Mouse (Mus musculus) forebrain, embryonic 15.5 days (tissue): Measurements from ENCODE around the gene Gpr68. TPM values are rescaled to one million over a fixed set of nuclear protein-coding genes. Genes with fewer than 3 reads are reported as not detected.

ENCODE experiments used
- ATAC-seq: fragments of 200-750 bp; cut with Nextera tagmentation; replicated peaks from 2 replicates; pipeline ENCODE4 v1.8.0; 2017; ENCODE audit warnings: mild to moderate bottlenecking, moderate TSS enrichment, moderate library complexity
- H3K27ac ChIP-seq: fragments of 300-500 bp; sonication (generic); replicated peaks from 2 replicates; pipeline ENCODE4 v1.5.1; 2015; ENCODE audit warnings: mild to moderate bottlenecking, inconsistent platforms
- H3K27me3 ChIP-seq: fragments of 300-500 bp; sonication (generic); 2 replicates; pipeline ENCODE4 v1.6.1; 2015; ENCODE audit warnings: inconsistent platforms
- H3K36me3 ChIP-seq: fragments of 300-500 bp; sonication (generic); 2 replicates; pipeline ENCODE4 v1.6.1; 2015; ENCODE audit warnings: mild to moderate bottlenecking, inconsistent platforms
- H3K4me1 ChIP-seq: fragments of 300-500 bp; sonication (generic); 2 replicates; pipeline ENCODE4 v1.6.1; 2015; ENCODE audit warnings: inconsistent platforms
- H3K4me2 ChIP-seq: fragments of 300-500 bp; sonication (generic); replicated peaks from 2 replicates; pipeline ENCODE4 v1.6.1; 2015; ENCODE audit warnings: mild to moderate bottlenecking, inconsistent platforms
- H3K4me3 ChIP-seq: fragments of 300-500 bp; sonication (generic); 2 replicates; pipeline ENCODE4 v1.5.1; 2015; ENCODE audit warnings: mild to moderate bottlenecking, inconsistent platforms
- H3K9ac ChIP-seq: fragments of 300-500 bp; sonication (generic); replicated peaks from 2 replicates; pipeline ENCODE4 v1.6.1; 2015; ENCODE audit warnings: mild to moderate bottlenecking, inconsistent platforms
- H3K9me3 ChIP-seq: fragments of 300-500 bp; sonication (generic); 2 replicates; pipeline ENCODE4 v1.6.1; 2016; ENCODE audit warnings: inconsistent platforms
- WGBS: fragments of 180-500 bp; shearing (Covaris S2); methylation state at CpG from one replicate; pipeline ENCODE4 v1.1.7; 2015; ENCODE audit warnings: mixed read lengths; 5-methylcytosine and 5-hydroxymethylcytosine counted together
- polyA plus RNA-seq: library from polyadenylated mRNA; unstranded; fragments of >200 nt; fragmentation: Nextera tagmentation; extraction: Ambion mirVana; gene quantifications from 2 replicates; pipeline ENCODE4 v1.2.1, GENCODE M21; 2015

The Gpr68 gene
- polyA plus RNA-seq, 1 experiment from 2014 or later = 1.1 TPM

DNA sequence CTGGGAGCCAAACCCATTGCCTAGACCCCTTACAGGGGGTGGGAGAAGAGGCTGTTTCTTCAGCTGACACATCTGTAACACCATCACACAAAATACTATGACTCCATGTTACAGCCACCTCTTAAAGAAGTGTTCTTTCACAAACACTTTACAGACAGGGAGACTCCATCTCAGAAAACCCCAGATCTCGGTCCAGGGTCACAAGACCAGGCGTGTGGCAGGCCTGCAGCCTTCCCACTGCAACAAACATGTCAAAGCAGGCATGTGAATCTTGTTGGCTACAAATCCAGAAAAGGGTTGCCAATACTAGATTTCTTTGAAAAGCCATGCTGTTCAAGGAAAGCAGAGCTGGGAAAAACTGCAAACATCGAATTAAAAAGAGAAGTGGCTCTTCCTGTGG, 33.4 kb upstream of the Gpr68 start:
- WGBS = 85% methylated on average over 3 of the region's 3 CpGs
- no peaks in the 10 kb centered on the region for H3K4me1 ChIP-seq
- no peak overlapping the region for H3K4me2 ChIP-seq
- H3K36me3 ChIP-seq = peaks cover 70% of the 10 kb centered on the region
- H3K4me3 ChIP-seq = no peak overlapping the region
- H3K9me3 ChIP-seq = no peaks in the 10 kb centered on the region
- ATAC-seq = no peak
- H3K27ac ChIP-seq = no peak overlapping the region
- H3K27me3 ChIP-seq = no peaks in the 10 kb centered on the region
- H3K9ac ChIP-seq = no peak overlapping the region

DNA sequence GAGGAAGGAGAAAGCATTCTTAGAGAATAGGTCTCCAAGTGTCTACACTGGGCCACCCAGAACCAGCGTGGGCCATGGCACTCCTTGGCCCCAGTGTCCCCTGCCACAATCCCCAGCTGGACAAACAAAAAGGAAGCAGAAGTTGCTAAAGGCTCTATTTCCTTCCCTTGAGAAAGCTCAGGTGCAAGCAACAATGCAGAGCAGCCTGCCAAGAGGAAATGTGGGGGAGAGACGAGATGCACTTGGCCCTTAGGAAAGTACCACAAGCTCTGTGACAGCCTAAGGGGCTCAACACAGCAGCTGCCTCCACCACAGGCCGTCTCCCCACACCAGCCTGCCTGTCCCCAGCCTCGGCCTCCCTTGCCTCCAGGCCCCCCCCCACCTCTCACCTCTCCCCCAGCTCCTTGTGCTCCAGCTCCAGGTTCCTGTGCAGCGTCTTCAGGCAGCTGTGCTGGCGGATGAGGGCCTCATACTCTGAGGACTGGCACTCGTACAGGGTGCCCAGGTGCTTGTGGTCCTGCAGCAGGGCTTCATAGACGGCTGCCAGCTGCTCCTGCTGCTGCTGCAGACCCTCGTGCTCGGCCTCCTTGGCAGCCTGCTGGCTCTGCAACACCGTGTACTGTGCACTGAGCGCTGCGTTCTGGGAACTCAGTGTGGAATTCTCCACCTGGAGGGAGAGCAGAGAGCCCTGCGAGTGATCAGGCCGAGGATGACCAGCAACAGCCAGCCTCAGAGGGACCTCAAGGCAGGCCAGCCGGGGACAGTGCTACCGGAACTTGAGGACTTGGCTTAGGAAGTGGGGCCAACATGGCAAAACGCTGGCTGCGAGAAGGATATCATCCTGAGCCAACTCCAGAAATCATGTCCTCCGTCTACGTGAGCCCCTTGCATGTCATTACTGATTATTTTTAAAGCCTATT, 29.7 kb upstream of the Gpr68 start:
- Histone ChIP-seq H3K27ac (peak overlapping the region; percentile 34; the same call in 1 of the 2 replicates), H3K4me1 (no peaks in the 10 kb centered on the region), H3K9me3 (no peaks in the 10 kb centered on the region), H3K4me3 (no peak overlapping the region), H3K9ac (no peak overlapping the region), H3K27me3 (no peaks in the 10 kb centered on the region), H3K36me3 (peaks cover 64% of the 10 kb centered on the region), H3K4me2 (no peak overlapping the region)
- ATAC-seq = 0 out of 2 replicates have a peak, but pooled peaks have one; percentile 31
- 75% methylated on average over 21 of the region's 21 CpGs for WGBS

DNA sequence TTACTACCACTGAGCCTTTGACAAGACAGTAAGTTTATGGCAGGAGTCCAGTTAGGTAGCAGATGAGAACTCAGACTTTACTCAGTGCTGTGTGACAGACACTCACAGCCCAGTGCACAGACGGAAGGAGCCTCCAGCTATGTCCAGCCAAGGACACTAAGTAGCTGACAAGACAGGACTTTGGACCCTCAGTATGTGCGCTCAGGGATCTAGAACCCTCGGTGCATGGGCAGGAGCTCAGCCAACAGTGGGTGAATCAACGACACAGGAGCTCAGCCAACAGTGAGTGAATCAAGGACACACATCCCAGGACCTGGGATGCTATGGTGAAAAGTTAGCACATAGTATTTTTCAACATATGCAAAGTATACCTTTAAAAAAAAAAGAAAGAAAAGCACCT, 28.7 kb upstream of the Gpr68 start:
- Histone ChIP-seq H3K9ac (no peak overlapping the region), H3K4me1 (no peaks in the 10 kb centered on the region), H3K9me3 (no peaks in the 10 kb centered on the region), H3K4me2 (no peak overlapping the region), H3K36me3 (peaks cover 64% of the 10 kb centered on the region), H3K27me3 (no peaks in the 10 kb centered on the region), H3K27ac (no peak overlapping the region), H3K4me3 (no peak overlapping the region)
- 77% methylated on average over 4 of the region's 4 CpGs for WGBS
- no peak for ATAC-seq

DNA sequence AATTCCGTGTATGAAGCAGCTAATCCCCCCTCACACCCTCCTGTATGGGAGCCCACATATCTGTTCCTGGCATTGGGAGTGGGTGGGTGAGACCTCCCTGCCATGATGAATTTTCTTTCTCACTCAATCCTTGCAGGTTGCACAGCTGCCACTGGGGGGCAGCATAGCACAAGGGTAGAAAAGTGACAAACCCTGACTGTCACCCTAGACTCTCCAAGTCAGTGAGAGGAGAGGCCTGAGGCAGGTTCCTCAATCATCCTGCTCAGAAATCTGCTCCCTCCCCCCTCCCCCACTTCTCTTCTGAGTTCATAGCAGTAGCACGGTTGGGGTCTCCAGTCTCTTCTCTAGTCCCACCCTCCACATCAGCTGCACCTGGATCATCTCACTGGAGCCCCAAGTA, 28.1 kb upstream of the Gpr68 start:
- peaks cover 65% of the 10 kb centered on the region for H3K36me3 ChIP-seq
- H3K4me1 ChIP-seq = no peaks in the 10 kb centered on the region
- H3K9me3 ChIP-seq = no peaks in the 10 kb centered on the region
- no peak overlapping the region for H3K4me2 ChIP-seq
- no peaks in the 10 kb centered on the region for H3K27me3 ChIP-seq
- ATAC-seq = peak; percentile 57
- no peak overlapping the region for H3K9ac ChIP-seq
- no peak overlapping the region for H3K27ac ChIP-seq
- WGBS = 16% methylated on average over 2 of the region's 2 CpGs
- no peak overlapping the region for H3K4me3 ChIP-seq

DNA sequence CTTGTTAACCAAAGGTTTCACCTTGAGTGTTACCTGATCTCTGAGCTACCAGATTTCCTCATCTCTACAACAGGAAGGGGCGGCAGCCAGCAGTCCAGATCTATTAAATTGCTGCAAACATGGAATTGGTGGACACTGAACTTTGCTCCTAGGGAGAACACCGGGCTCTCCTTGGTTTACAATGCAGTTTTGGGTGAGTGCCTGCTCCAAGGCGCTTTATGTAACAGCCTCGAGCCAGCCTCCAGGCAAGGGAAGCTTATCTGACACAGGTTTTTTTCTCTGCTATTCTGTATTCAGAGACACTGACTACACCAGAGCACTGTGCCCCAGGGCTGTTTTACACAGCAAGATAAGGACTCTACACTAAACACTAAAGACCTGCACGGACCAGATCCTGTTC, 26.8 kb upstream of the Gpr68 start:
- Histone ChIP-seq H3K36me3 (peaks cover 64% of the 10 kb centered on the region), H3K4me1 (no peaks in the 10 kb centered on the region), H3K4me2 (no peak overlapping the region), H3K9ac (no peak overlapping the region), H3K9me3 (no peaks in the 10 kb centered on the region), H3K27me3 (no peaks in the 10 kb centered on the region), H3K27ac (no peak overlapping the region), H3K4me3 (no peak overlapping the region)
- 92% methylated on average over 5 of the region's 5 CpGs for WGBS
- ATAC-seq = no peak

DNA sequence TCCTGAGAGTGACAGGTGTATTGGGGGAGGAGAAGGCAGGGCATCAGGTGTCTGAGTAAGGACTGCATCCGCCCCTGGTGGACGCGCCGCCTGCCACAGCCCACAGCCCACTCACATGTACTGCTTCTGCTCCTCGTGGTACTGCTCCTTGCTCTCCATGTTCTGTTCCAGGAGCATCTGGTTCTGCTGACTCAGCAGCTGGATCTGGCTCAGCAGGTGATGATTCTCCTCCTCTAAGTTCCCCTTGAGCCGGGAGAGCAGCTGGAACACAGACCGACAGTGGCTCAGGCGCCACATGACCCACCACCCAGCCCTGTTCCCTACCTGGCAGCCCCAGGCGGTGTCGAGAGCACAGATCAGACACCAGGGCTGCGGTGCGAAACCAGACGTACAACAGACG, 23.7 kb upstream of the Gpr68 start:
- Histone ChIP-seq H3K9me3 (no peaks in the 10 kb centered on the region), H3K9ac (no peak overlapping the region), H3K27me3 (no peaks in the 10 kb centered on the region), H3K27ac (no peak overlapping the region), H3K4me2 (no peak overlapping the region), H3K4me1 (no peaks in the 10 kb centered on the region), H3K36me3 (peaks cover 64% of the 10 kb centered on the region), H3K4me3 (no peak overlapping the region)
- 95% methylated on average over 14 of the region's 14 CpGs for WGBS
- no peak for ATAC-seq

DNA sequence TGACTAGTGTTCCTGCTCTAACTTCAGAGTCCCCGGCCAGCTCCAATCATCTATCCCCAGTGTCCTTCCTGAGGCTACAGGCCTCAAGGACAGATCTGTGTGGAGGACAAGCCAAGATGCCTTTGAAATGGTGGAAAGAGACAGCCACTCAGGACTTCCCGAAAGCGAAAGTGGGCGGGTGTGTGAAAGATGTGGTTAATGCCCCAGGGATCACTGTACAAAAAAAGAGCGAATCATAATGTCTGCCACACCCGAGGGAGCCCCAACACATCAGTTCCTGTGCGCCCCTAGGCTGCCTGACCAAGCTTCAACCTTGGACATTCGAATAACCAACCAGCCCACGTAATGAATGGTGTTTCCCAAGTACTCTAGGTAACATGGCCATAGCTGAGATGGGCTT, 20.3 kb upstream of the Gpr68 start:
- 92% methylated on average over 9 of the region's 9 CpGs for WGBS
- Histone ChIP-seq H3K36me3 (peaks cover 62% of the 10 kb centered on the region), H3K4me3 (no peak overlapping the region), H3K9me3 (no peaks in the 10 kb centered on the region), H3K27me3 (no peaks in the 10 kb centered on the region), H3K4me1 (no peaks in the 10 kb centered on the region), H3K9ac (no peak overlapping the region), H3K27ac (no peak overlapping the region), H3K4me2 (no peak overlapping the region)
- ATAC-seq = no peak

DNA sequence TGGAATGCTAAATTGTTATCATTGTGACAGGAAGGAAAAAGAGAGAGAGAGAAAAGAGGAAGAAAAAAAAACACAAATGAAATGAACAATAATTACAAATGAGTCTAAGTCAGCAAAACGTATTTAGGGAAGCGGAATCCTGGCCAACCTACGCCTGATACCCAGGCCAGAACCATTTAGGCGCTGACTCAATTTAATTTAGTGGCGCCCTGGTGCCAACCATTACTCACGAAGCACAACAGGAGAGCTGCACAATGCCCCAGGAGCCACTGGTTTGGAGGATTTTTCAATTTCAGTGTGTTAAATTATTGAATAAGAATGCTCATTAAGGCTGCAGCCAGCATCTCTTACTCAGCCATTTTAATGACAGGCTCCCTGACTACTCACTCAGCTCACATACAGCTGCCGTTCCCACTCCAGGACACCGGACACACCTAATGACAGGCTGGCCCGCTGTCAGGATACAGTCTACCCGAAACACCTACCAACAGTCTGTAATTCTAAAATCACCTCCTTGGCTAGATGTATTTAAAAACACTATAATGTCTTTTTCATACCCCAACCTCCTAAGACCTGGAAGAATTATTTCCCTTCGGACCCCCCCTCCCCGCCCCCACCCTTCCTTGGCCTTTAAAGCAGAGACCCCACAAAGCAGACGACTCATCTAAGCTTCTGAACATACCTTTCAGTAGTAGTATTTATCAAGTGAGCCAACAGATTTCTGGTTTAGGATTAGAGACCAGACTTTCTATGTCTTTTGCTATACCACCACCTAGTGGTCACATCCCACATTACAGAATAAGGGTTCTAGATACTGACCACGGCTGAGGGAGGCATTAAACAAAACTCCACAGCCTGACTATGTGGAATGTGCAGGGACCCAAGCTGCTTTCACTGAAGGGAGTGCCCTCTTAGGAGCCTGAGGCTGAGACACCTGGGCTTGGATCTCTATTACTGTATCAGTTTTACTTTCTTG, 17.9 kb upstream of the Gpr68 start:
- H3K27me3 ChIP-seq = no peaks in the 10 kb centered on the region
- 68% methylated on average over 14 of the region's 14 CpGs for WGBS
- H3K36me3 ChIP-seq = peaks cover 61% of the 10 kb centered on the region
- no peak overlapping the region for H3K4me3 ChIP-seq
- H3K27ac ChIP-seq = no peak overlapping the region
- no peak overlapping the region for H3K9ac ChIP-seq
- ATAC-seq = peak; percentile 62
- H3K4me1 ChIP-seq = no peaks in the 10 kb centered on the region
- no peaks in the 10 kb centered on the region for H3K9me3 ChIP-seq
- H3K4me2 ChIP-seq = no peak overlapping the region

DNA sequence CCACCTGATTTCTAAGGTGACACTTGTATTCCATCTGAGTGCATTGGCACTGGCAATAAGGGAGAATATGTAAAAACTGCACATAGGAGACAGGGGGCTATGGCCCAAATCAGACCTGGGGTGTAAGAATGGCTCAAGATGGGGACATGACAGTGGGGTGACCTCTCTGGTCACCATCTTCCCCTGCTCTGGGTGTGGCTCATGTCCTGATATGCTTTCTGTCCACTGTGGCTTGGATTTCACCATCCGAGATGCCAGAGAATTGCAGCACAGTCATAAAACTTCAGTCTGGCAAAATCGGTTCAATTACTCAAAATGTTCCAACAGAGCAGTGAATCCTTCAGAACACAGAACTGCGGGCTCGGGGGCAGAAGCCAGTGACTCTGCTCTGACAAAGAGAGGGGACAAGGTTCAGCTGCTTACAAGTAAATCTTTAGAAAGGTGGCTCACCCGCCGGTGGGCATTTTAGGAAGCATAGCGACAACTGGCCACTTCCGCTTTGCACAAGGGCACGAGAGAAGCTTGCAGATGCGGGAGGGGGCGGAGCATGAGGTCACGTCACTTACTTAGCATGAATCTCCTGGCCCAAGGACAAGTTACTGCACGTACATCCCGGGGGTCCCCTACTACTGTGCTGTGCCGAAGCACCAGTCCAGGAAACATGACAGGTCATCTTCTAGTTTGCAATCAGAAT, 16.8 kb upstream of the Gpr68 start:
- 89% methylated on average over 15 of the region's 15 CpGs for WGBS
- no peak for ATAC-seq

DNA sequence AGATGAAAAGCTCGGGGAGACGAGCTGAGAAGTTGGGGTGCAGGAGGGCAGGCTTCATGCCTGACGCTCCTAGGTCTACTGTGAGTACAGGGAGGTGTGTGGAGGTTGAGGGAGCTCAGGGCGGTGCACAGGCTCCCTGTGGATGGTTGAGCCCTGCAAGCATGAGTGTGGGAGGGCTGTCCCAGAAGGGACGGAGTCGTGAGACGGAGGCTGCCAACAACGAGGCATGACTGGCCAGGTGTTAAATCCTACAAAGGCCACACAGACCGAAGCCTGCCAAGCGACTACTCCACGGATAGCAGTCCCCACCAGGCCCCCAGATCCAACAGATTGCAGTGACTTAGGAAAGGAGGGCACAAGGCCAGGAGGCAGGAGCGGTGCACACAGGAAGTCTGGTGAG, 2.7 kb upstream of the Gpr68 start:
- H3K4me3 ChIP-seq = no peak overlapping the region
- H3K9ac ChIP-seq = no peak overlapping the region
- peaks cover 23% of the 10 kb centered on the region for H3K4me1 ChIP-seq
- H3K36me3 ChIP-seq = peaks cover 22% of the 10 kb centered on the region
- no peak for ATAC-seq
- 62% methylated on average over 12 of the region's 12 CpGs for WGBS
- no peak overlapping the region for H3K27ac ChIP-seq
- no peaks in the 10 kb centered on the region for H3K27me3 ChIP-seq
- no peaks in the 10 kb centered on the region for H3K9me3 ChIP-seq
- H3K4me2 ChIP-seq = no peak overlapping the region

More for the DNA sequence above, 16.8 kb upstream of the Gpr68 start:
- H3K9ac ChIP-seq = no peak overlapping the region
- H3K27me3 ChIP-seq = no peaks in the 10 kb centered on the region
- no peak overlapping the region for H3K27ac ChIP-seq
- H3K4me2 ChIP-seq = no peak overlapping the region
- peaks cover 51% of the 10 kb centered on the region for H3K36me3 ChIP-seq
- H3K4me1 ChIP-seq = no peaks in the 10 kb centered on the region
- H3K9me3 ChIP-seq = no peaks in the 10 kb centered on the region
- no peak overlapping the region for H3K4me3 ChIP-seq

DNA sequence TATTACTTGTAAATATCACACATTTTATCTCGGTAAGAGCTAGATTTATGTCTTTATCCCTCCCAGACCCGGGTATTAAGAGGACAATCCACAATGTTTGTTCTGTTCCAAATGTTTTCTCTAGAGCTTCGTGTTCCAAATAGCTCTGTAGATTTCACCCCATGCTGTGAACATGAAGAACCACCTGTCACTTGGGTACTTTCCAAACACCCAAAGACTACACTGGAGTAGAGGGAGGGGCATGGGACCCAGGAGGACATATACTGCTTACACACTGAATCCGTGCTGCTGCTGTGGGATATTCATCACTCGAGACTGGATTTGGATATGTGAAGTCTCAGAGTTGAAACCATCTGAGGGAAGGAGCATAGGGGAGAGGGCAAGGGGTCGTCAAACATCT, 1.8 kb upstream of the Gpr68 start:
- H3K36me3 ChIP-seq = peaks cover 16% of the 10 kb centered on the region
- 65% methylated on average over 6 of the region's 6 CpGs for WGBS
- H3K4me1 ChIP-seq = peaks cover 23% of the 10 kb centered on the region
- H3K9ac ChIP-seq = no peak overlapping the region
- no peaks in the 10 kb centered on the region for H3K9me3 ChIP-seq
- H3K4me3 ChIP-seq = no peak overlapping the region
- no peak overlapping the region for H3K27ac ChIP-seq
- no peak overlapping the region for H3K4me2 ChIP-seq
- no peak for ATAC-seq
- H3K27me3 ChIP-seq = no peaks in the 10 kb centered on the region
